Mouse (Mus musculus) liver, adult 2 months (tissue): Measurements from ENCODE around the gene Spen.

ENCODE experiments used
- CTCF ChIP-seq: fragments of 200-500 bp; IDR thresholded peaks from 2 replicates; pipeline ENCODE4 v1.5.1; 2011; ENCODE audit warnings: low read depth, low read length, control low read depth
- POLR2A ChIP-seq: fragments of 200-500 bp; IDR thresholded peaks from 2 replicates; pipeline ENCODE4 v1.6.1; 2011; ENCODE audit warnings: low read length, control low read depth; ENCODE audit not compliant: insufficient read depth; ENCODE audit errors: extremely low read depth

GRCm38 (mm10) chr4:141572668-141573358 lies 34.4 kb upstream of the Spen start:
- TF ChIP-seq CTCF (no peak), POLR2A (no peak)
